Mouse (Mus musculus) brain, embryonic 18.5 days (tissue): ENCODE measurements around the gene Gm47995.
"Not testable (repeated sequence)": the region's sequence is repeated elsewhere in the genome, so short reads cannot be mapped to it uniquely, and the experiment has no call there.

Experiments
- DNase-seq: peaks from one replicate; pipeline ENCODE4 v3.0.0-alpha.2; 2012; ENCODE audit warnings: low read depth, low spot score

Gene Gm47995

GRCm38 (mm10) chr1:151198120-151198519 lies at the start of gene Gm47995:
Gene Gm47995, plus strand, starts transcription at chr1:151198448.
- not testable (repeated sequence) for DNase-seq

- DNase-seq = no peak
Observed at GRCm38 (mm10) chr1:151150211-151150610, 48.0 kb upstream of the Gm47995 start.

- DNase-seq = no peak
Observed at GRCm38 (mm10) chr1:151151089-151151488, 47.2 kb upstream of the Gm47995 start.

GRCm38 (mm10) chr1:151153056-151153652 lies 45.1 kb upstream of the Gm47995 start:
- DNase-seq = no peak

GRCm38 (mm10) chr1:151154131-151154530 lies 44.1 kb upstream of the Gm47995 start:
- DNase-seq = not testable (repeated sequence)

- DNase-seq = no peak
Observed at GRCm38 (mm10) chr1:151156129-151156528, 42.1 kb upstream of the Gm47995 start.

GRCm38 (mm10) chr1:151156777-151157632 lies 41.2 kb upstream of the Gm47995 start:
- no peak for DNase-seq

GRCm38 (mm10) chr1:151157963-151158856 lies 40.0 kb upstream of the Gm47995 start:
- DNase-seq = no peak

GRCm38 (mm10) chr1:151158857-151159510 lies 39.3 kb upstream of the Gm47995 start:
- no peak for DNase-seq

- DNase-seq = no peak
Observed at GRCm38 (mm10) chr1:151166031-151166430, 32.2 kb upstream of the Gm47995 start.

- DNase-seq = no peak
Observed at GRCm38 (mm10) chr1:151167297-151168047, 30.8 kb upstream of the Gm47995 start.

- DNase-seq = no peak
Observed at GRCm38 (mm10) chr1:151168637-151169036, 29.6 kb upstream of the Gm47995 start.

- DNase-seq = no peak
Observed at GRCm38 (mm10) chr1:151171572-151172461, 26.4 kb upstream of the Gm47995 start.

- no peak for DNase-seq
Observed at GRCm38 (mm10) chr1:151177030-151177936, 21.0 kb upstream of the Gm47995 start.

- DNase-seq = no peak
Observed at GRCm38 (mm10) chr1:151177937-151178271, 20.3 kb upstream of the Gm47995 start.

- no peak for DNase-seq
Observed at GRCm38 (mm10) chr1:151178505-151179083, 19.7 kb upstream of the Gm47995 start.

- no peak for DNase-seq
Observed at GRCm38 (mm10) chr1:151180167-151180566, 18.1 kb upstream of the Gm47995 start.

- not testable (repeated sequence) for DNase-seq
Observed at GRCm38 (mm10) chr1:151182266-151182665, 16.0 kb upstream of the Gm47995 start, which contains the start of gene Gm47985. Gene Gm47985, plus strand, starts transcription at chr1:151182537.
